Mouse (Mus musculus) MEL (cell line): ENCODE measurements at regions not wholly inside any gene's neighbourhood (a gene's known extent, or its start where the extent isn't known, plus 50 kb on each side); places are given as distances from the start of the nearest gene placed in this dataset.

Experiments
- CTCF ChIP-seq, 3 experiments: IDR thresholded peaks in 2 of 3; conservative IDR thresholded peaks in 1 of 3; 2 replicates each; pipeline ENCODE4 v1.5.1; 2011 to 2012; ENCODE audit warnings: low read length in 3 of 3, low read depth in 2 of 3, mild to moderate bottlenecking in 2 of 3, improper control_type of control experiment in 1 of 3, inconsistent platforms in 1 of 3, mixed read lengths in 1 of 3, moderate library complexity in 1 of 3; ENCODE audit not compliant: control insufficient read depth in 1 of 3, insufficient read depth in 1 of 3, poor library complexity in 1 of 3, severe bottlenecking in 1 of 3
- EP300 ChIP-seq, 2 experiments: IDR thresholded peaks; 2 replicates each; pipeline ENCODE4 v1.6.1; 2011; ENCODE audit warnings: improper control_type of control experiment in 2 of 2, low read length in 2 of 2, low read depth in 1 of 2, mild to moderate bottlenecking in 1 of 2
- MEF2A ChIP-seq: IDR thresholded peaks from 2 replicates; pipeline ENCODE4 v1.6.1; 2014; ENCODE audit warnings: low read depth, mild to moderate bottlenecking, inconsistent platforms, low read length, improper control_type of control experiment; ENCODE audit not compliant: poor library complexity, insufficient replicate concordance, severe bottlenecking; ENCODE audit errors: extremely low read depth
- NELFE ChIP-seq: IDR thresholded peaks from 2 replicates; pipeline ENCODE4 v1.6.1; 2011; ENCODE audit warnings: low read depth, low read length, improper control_type of control experiment
- POLR2A ChIP-seq, 2 experiments: IDR thresholded peaks; 2 replicates each; pipeline ENCODE4 v1.6.1; 2011 to 2012; ENCODE audit warnings: low read length in 2 of 2, mild to moderate bottlenecking in 2 of 2, control low read depth in 1 of 2, improper control_type of control experiment in 1 of 2, low read depth in 1 of 2, moderate library complexity in 1 of 2; ENCODE audit not compliant: control insufficient read depth in 1 of 2, insufficient read depth in 1 of 2, poor library complexity in 1 of 2
- TAL1 ChIP-seq: IDR thresholded peaks from 2 replicates; pipeline ENCODE4 v1.6.1; 2012; ENCODE audit warnings: mild to moderate bottlenecking, inconsistent platforms, low read length, moderate library complexity, mixed read lengths

DNA sequence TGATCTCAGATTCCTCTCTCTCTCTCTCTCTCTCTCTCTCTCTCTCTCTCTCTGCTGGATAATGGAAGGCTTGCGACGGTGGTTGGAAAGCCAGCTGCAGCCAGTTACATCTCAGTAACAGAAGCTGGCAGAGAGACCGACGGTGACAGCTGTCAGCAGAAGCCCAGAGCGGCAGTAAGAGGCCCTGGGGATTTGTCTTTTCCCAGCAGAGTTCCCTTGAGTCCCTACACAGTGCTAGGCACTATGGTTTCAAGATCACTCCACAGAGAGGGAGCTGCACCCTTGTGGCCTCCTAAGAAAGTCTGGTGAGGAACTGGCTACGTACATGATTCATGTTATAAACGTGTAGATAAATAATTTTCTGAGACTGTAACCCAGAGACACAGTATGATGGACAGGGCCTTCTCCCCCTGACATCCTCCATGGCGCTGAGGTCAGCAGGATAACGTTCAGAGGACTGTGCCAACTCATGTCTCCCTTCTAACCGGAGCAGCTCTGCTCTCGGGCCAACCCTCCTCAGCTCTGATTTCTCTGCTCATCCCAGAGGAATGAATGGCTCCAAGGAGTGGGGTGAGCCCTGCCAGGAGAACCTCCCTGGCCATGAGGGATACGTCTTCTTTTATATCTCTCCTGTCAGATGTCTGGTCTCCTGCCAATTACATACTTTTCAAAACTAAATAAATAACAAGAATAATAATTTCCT lies 253.5 kb upstream of the Cadm1 start:
- TF ChIP-seq EP300 (IDR thresholded peaks at IDR 0.05; ENCODE audit: low read depth in 1 of 2, low read length in 2 of 2) (no peak), NELFE (no peak), CTCF (IDR thresholded peaks at IDR 0.05 in 2 of 3, conservative IDR thresholded peaks at IDR 0.05 in 1 of 3; ENCODE audit: control insufficient read depth in 1 of 3, insufficient read depth in 1 of 3, low read depth in 2 of 3, low read length in 3 of 3, poor library complexity in 1 of 3, severe bottlenecking in 1 of 3) (no peak), MEF2A (no peak), POLR2A (IDR thresholded peaks at IDR 0.05; ENCODE audit: control insufficient read depth in 1 of 2, insufficient read depth in 1 of 2, low read depth in 1 of 2, low read length in 2 of 2, poor library complexity in 1 of 2) (no peak), TAL1 (no peak)
